ENCODE assay signal across 8 mouse cellular contexts in genomic region chr13:53779150-53779549, GRCm38 (mm10).
DNase-seq lines count a peak whose midpoint lies in the region; ATAC-seq and TF ChIP-seq lines count a peak whose summit lies in the region.

No protein-coding gene starts in this region.

- DNase-seq in heart, postnatal 0 days (ENCODE audit: low spot score) = no peak
- DNase-seq in heart, postnatal 25 days (ENCODE audit: low spot score) = no peak
- peak; percentile 11 for DNase-seq in urinary bladder, postnatal 25 days (ENCODE audit: low spot score)
- DNase-seq in urinary bladder, postnatal 10 days (ENCODE audit: low spot score) = no peak
- DNase-seq in forelimb bud, embryonic 11.5 days (ENCODE audit: low read depth, low spot score) = peak; percentile 37
- DNase-seq in mesoderm, embryonic 11.5 days (ENCODE audit: low read depth, low spot score) = peak; percentile 53
- DNase-seq in thymus, postnatal 36 days = no peak

- H3K27ac ChIP-seq in heart, postnatal 0 days (ENCODE audit: low read depth) = no peak overlapping the region

- 46% methylated on average over 4 of the region's 4 CpGs for WGBS in heart, postnatal 0 days

- H3K36me3 ChIP-seq in heart, postnatal 0 days (replicated peaks; ENCODE audit: control insufficient read depth, insufficient read depth, low read length) = no peaks in the 10 kb centered on the region

- intact Hi-C loops in heart, postnatal 25 days (cut with DNase I) = loop anchor here (10.0 kb wide), 1 partner anchor 446 kb away; no protein-coding TSS in a partner anchor

- TF ChIP-seq CTCF in heart, postnatal 0 days (IDR thresholded peaks at IDR 0.05; ENCODE audit: low read depth) = peak; percentile 55

- H3K9ac ChIP-seq in heart, postnatal 0 days (replicated peaks; ENCODE audit: low read depth, low read length) = no peak overlapping the region

- H3K4me3 ChIP-seq in heart, postnatal 0 days (ENCODE audit: low read depth, low read length) = no peak overlapping the region

- H3K4me2 ChIP-seq in heart, postnatal 0 days (ENCODE audit: low read depth, low read length) = no peak overlapping the region

- 0 out of 2 replicates have a peak, but pooled peaks cover 4% of the 10 kb centered on the region for H3K27me3 ChIP-seq in heart, postnatal 0 days (ENCODE audit: control insufficient read depth, insufficient read depth, low read length)

- no peak for ATAC-seq in heart, postnatal 0 days (ENCODE audit: insufficient read depth, low read depth)
- ATAC-seq in monocyte, adult 5-6 weeks (replicated peaks; ENCODE audit: insufficient number of reproducible peaks, low FRiP score, low TSS enrichment, poor library complexity, severe bottlenecking) = no peak

- TF ChIP-seq EP300 in heart, postnatal 0 days (IDR thresholded peaks at IDR 0.05; ENCODE audit: low read depth) = no peak

- H3K9me3 ChIP-seq in heart, postnatal 0 days (replicated peaks; ENCODE audit: control insufficient read depth, low read length) = no peaks in the 10 kb centered on the region

- H3K4me1 ChIP-seq in heart, postnatal 0 days (ENCODE audit: control insufficient read depth, insufficient read depth) = no peaks in the 10 kb centered on the region

Comparison
In these comparisons a context has a peak if more than half of its experiments do, and no peak if none do; other contexts are left out.
1. DNase-seq: peak in urinary bladder, postnatal 25 days (single experiment), forelimb bud, embryonic 11.5 days (single experiment) and mesoderm, embryonic 11.5 days (single experiment); none in heart, postnatal 0 days (single experiment), heart, postnatal 25 days (single experiment), urinary bladder, postnatal 10 days (single experiment) and thymus, postnatal 36 days (0 of 2).